Mouse (Mus musculus) hindbrain, embryonic 15.5 days (tissue): ENCODE results near the gene Syngap1. TPM values are rescaled to one million over a fixed set of nuclear protein-coding genes. Genes with fewer than 3 reads are reported as not detected.
"Not testable (repeated sequence)": the region's sequence is repeated elsewhere in the genome, so short reads cannot be mapped to it uniquely, and the experiment has no call there.

Source experiments
- ATAC-seq: fragments of 200-750 bp; cut with Nextera tagmentation; 2 replicates; pipeline ENCODE4 v1.8.0; 2017; ENCODE audit warnings: low read depth, moderate number of reproducible peaks, moderate TSS enrichment; ENCODE audit not compliant: low FRiP score
- H3K27ac ChIP-seq: fragments of 300-500 bp; sonication (generic); replicated peaks from 2 replicates; pipeline ENCODE4 v1.5.1; 2015; ENCODE audit warnings: mild to moderate bottlenecking, inconsistent platforms
- H3K27me3 ChIP-seq: fragments of 300-500 bp; sonication (generic); 2 replicates; pipeline ENCODE4 v1.6.1; 2015; ENCODE audit warnings: control low read depth, inconsistent platforms
- H3K36me3 ChIP-seq: fragments of 300-500 bp; sonication (generic); 2 replicates; pipeline ENCODE4 v1.6.1; 2015; ENCODE audit warnings: control low read depth, inconsistent platforms
- H3K4me1 ChIP-seq: fragments of 300-500 bp; sonication (generic); replicated peaks from 2 replicates; pipeline ENCODE4 v1.6.1; 2015; ENCODE audit warnings: control low read depth, inconsistent platforms
- H3K4me2 ChIP-seq: fragments of 300-500 bp; sonication (generic); 2 replicates; pipeline ENCODE4 v1.6.1; 2015; ENCODE audit warnings: moderate library complexity, mild to moderate bottlenecking, inconsistent platforms
- H3K4me3 ChIP-seq: fragments of 300-500 bp; sonication (generic); 2 replicates; pipeline ENCODE4 v1.5.1; 2015; ENCODE audit warnings: mild to moderate bottlenecking, inconsistent platforms
- H3K9ac ChIP-seq: fragments of 300-500 bp; sonication (generic); 2 replicates; pipeline ENCODE4 v1.6.1; 2015; ENCODE audit warnings: inconsistent platforms
- H3K9me3 ChIP-seq: fragments of 300-500 bp; sonication (generic); 2 replicates; pipeline ENCODE4 v1.6.1; 2016; ENCODE audit warnings: control low read depth, inconsistent platforms
- WGBS: fragments of 180-500 bp; shearing (Covaris S2); methylation state at CpG from one replicate; pipeline ENCODE4 v1.1.7; 2015; 5-methylcytosine and 5-hydroxymethylcytosine counted together
- polyA plus RNA-seq: library from polyadenylated mRNA; unstranded; fragments of >200 nt; fragmentation: Nextera tagmentation; extraction: Ambion mirVana; gene quantifications from 2 replicates; pipeline ENCODE4 v1.2.1, GENCODE M21; 2015

Gene Syngap1
- polyA plus RNA-seq, result 4.7 and 5.1 TPM in 2 replicates

GRCm38 (mm10) chr17:26941031-26941789 lies at the start of gene Syngap1:
TSS of gene Syngap1 (plus strand) at chr17:26941253.
- Histone ChIP-seq H3K4me1 (peaks cover 57% of the 10 kb centered on the region), H3K36me3 (peaks cover 5% of the 10 kb centered on the region; the same call in 1 of the 2 replicates), H3K9ac (peak within 1 kb of the TSS; percentile 67), H3K27ac (peak within 1 kb of the TSS; percentile 95), H3K4me3 (peak within 1 kb of the TSS; percentile 70), H3K27me3 (no peaks in the 10 kb centered on the region), H3K4me2 (peak within 1 kb of the TSS; percentile 98), H3K9me3 (no peaks in the 10 kb centered on the region)
- 1% methylated on average over 21 of the region's 24 CpGs for WGBS
- 0 out of 2 replicates have a peak, but pooled peaks have one; percentile 7 for ATAC-seq

- WGBS, result 31% methylated on average over 16 of the region's 16 CpGs
- peaks cover 23% of the 10 kb centered on the region; the same call in 1 of the 2 replicates for H3K4me1 ChIP-seq
- H3K27ac ChIP-seq, result no peak overlapping the region
- no peaks in the 10 kb centered on the region for H3K36me3 ChIP-seq
- H3K27me3 ChIP-seq, result peaks cover 7% of the 10 kb centered on the region
- no peak overlapping the region for H3K4me3 ChIP-seq
- H3K4me2 ChIP-seq, result no peak overlapping the region
- no peaks in the 10 kb centered on the region for H3K9me3 ChIP-seq
- ATAC-seq, result peak; percentile 65; the same call in 1 of the 2 replicates
- H3K9ac ChIP-seq, result no peak overlapping the region
These were observed 48.2 kb upstream of the Syngap1 start for GRCm38 (mm10) chr17:26892635-26893375.

GRCm38 (mm10) chr17:26893492-26893891 lies 47.6 kb upstream of the Syngap1 start:
- no peak for ATAC-seq

GRCm38 (mm10) chr17:26894342-26894741 lies 46.7 kb upstream of the Syngap1 start:
- H3K4me1 ChIP-seq, result peaks cover 23% of the 10 kb centered on the region; the same call in 1 of the 2 replicates
- no peak overlapping the region for H3K27ac ChIP-seq
- ATAC-seq, result no peak
- H3K36me3 ChIP-seq, result no peaks in the 10 kb centered on the region
- WGBS, result 62% methylated on average over 6 of the region's 6 CpGs
- no peak overlapping the region for H3K4me3 ChIP-seq
- H3K27me3 ChIP-seq, result peaks cover 7% of the 10 kb centered on the region; the same call in 1 of the 2 replicates
- no peak overlapping the region for H3K4me2 ChIP-seq
- H3K9me3 ChIP-seq, result no peaks in the 10 kb centered on the region
- H3K9ac ChIP-seq, result no peak overlapping the region

More at GRCm38 (mm10) chr17:26893492-26893891, 47.6 kb upstream of the Syngap1 start:
- 38% methylated on average over 6 of the region's 6 CpGs for WGBS
- Histone ChIP-seq H3K27ac (no peak overlapping the region), H3K9me3 (no peaks in the 10 kb centered on the region), H3K4me2 (no peak overlapping the region), H3K4me3 (no peak overlapping the region), H3K9ac (no peak overlapping the region), H3K27me3 (peaks cover 7% of the 10 kb centered on the region; the same call in 1 of the 2 replicates), H3K36me3 (no peaks in the 10 kb centered on the region), H3K4me1 (peaks cover 23% of the 10 kb centered on the region; the same call in 1 of the 2 replicates)

GRCm38 (mm10) chr17:26895578-26895977 lies 45.5 kb upstream of the Syngap1 start:
- Histone ChIP-seq H3K4me2 (no peak overlapping the region), H3K9me3 (no peaks in the 10 kb centered on the region), H3K36me3 (no peaks in the 10 kb centered on the region), H3K9ac (no peak overlapping the region), H3K4me3 (no peak overlapping the region), H3K27me3 (peaks cover 7% of the 10 kb centered on the region; the same call in 1 of the 2 replicates), H3K27ac (no peak overlapping the region), H3K4me1 (peaks cover 23% of the 10 kb centered on the region; the same call in 1 of the 2 replicates)
- WGBS, result 12% methylated on average over 10 of the region's 10 CpGs
- ATAC-seq, result no peak

GRCm38 (mm10) chr17:26900916-26901315 lies 40.1 kb upstream of the Syngap1 start:
- Histone ChIP-seq H3K4me3 (no peak overlapping the region), H3K27me3 (0 out of 2 replicates have a peak, but pooled peaks cover 7% of the 10 kb centered on the region), H3K27ac (no peak overlapping the region), H3K4me2 (no peak overlapping the region), H3K4me1 (no peaks in the 10 kb centered on the region), H3K36me3 (no peaks in the 10 kb centered on the region), H3K9me3 (no peaks in the 10 kb centered on the region), H3K9ac (no peak overlapping the region)
- ATAC-seq, result no peak
- WGBS, result 84% methylated on average over 6 of the region's 6 CpGs

GRCm38 (mm10) chr17:26904320-26904719 lies 36.7 kb upstream of the Syngap1 start:
- H3K4me2 ChIP-seq, result no peak overlapping the region
- no peak overlapping the region for H3K4me3 ChIP-seq
- no peak overlapping the region for H3K9ac ChIP-seq
- H3K9me3 ChIP-seq, result no peaks in the 10 kb centered on the region
- H3K27me3 ChIP-seq, result no peaks in the 10 kb centered on the region
- no peak for ATAC-seq
- no peaks in the 10 kb centered on the region for H3K4me1 ChIP-seq
- 59% methylated on average over 5 of the region's 5 CpGs for WGBS
- H3K27ac ChIP-seq, result no peak overlapping the region
- H3K36me3 ChIP-seq, result no peaks in the 10 kb centered on the region

GRCm38 (mm10) chr17:26907506-26907905 lies 33.5 kb upstream of the Syngap1 start:
- not testable (repeated sequence) for H3K4me2 ChIP-seq, H3K4me3 ChIP-seq, ATAC-seq, H3K27me3 ChIP-seq, H3K27ac ChIP-seq, H3K9ac ChIP-seq, H3K9me3 ChIP-seq, H3K4me1 ChIP-seq, H3K36me3 ChIP-seq
- WGBS, result 67% methylated on average over 14 of the region's 15 CpGs

- H3K27me3 ChIP-seq, result no peaks in the 10 kb centered on the region
- WGBS, result 44% methylated on average over 1 of the region's 1 CpGs
- no peaks in the 10 kb centered on the region for H3K9me3 ChIP-seq
- H3K4me1 ChIP-seq, result peaks cover 5% of the 10 kb centered on the region
- H3K4me2 ChIP-seq, result no peak overlapping the region
- no peaks in the 10 kb centered on the region for H3K36me3 ChIP-seq
- no peak overlapping the region for H3K9ac ChIP-seq
- no peak overlapping the region for H3K27ac ChIP-seq
- ATAC-seq, result no peak
- H3K4me3 ChIP-seq, result no peak overlapping the region
These were observed 25.8 kb upstream of the Syngap1 start for GRCm38 (mm10) chr17:26915248-26915647.

- Histone ChIP-seq H3K9ac (peak within 1 kb of the TSS; percentile 59), H3K36me3 (no peaks in the 10 kb centered on the region), H3K4me2 (peak within 1 kb of the TSS; percentile 87), H3K27me3 (no peaks in the 10 kb centered on the region), H3K9me3 (no peaks in the 10 kb centered on the region), H3K27ac (peak within 1 kb of the TSS; percentile 45; the same call in 1 of the 2 replicates), H3K4me3 (peak within 1 kb of the TSS; percentile 70), H3K4me1 (peaks cover 5% of the 10 kb centered on the region)
- WGBS, result under 1% methylated on average over 68 of the region's 72 CpGs
- ATAC-seq, result peak; percentile 99
These were observed 24.2 kb upstream of the Syngap1 start, which contains the start of gene Kifc5b for GRCm38 (mm10) chr17:26916711-26917482. TSS of gene Kifc5b (plus strand) at chr17:26917091.

- H3K9me3 ChIP-seq, H3K4me1 ChIP-seq, H3K36me3 ChIP-seq, H3K27me3 ChIP-seq, ATAC-seq, H3K27ac ChIP-seq: not testable (repeated sequence)
- Histone ChIP-seq H3K4me2 (peak overlapping the region; percentile 87), H3K4me3 (peak overlapping the region; percentile 70), H3K9ac (peak overlapping the region; percentile 59; the same call in 1 of the 2 replicates)
- under 1% methylated on average over 12 of the region's 12 CpGs for WGBS
These were observed 23.5 kb upstream of the Syngap1 start for GRCm38 (mm10) chr17:26917560-26917959.
